Mouse (Mus musculus) small intestine, adult 2 months (tissue): ENCODE results near the gene Crtc2. TPM values are rescaled to one million over a fixed set of nuclear protein-coding genes. Genes with fewer than 3 reads are reported as not detected.

Source experiments
- H3K27ac ChIP-seq: fragments of 200-500 bp; 2 replicates; pipeline ENCODE4 v1.5.1; 2012; ENCODE audit warnings: low read depth, low read length, control low read depth, inconsistent platforms; ENCODE audit not compliant: insufficient read depth
- H3K27me3 ChIP-seq: fragments of 200-500 bp; 2 replicates; pipeline ENCODE4 v1.6.1; 2012; ENCODE audit warnings: mild to moderate bottlenecking, moderate library complexity, low read length, inconsistent platforms; ENCODE audit not compliant: control insufficient read depth, insufficient read depth
- H3K36me3 ChIP-seq: fragments of 200-500 bp; 2 replicates; pipeline ENCODE4 v1.6.1; 2012; ENCODE audit warnings: mild to moderate bottlenecking, low read length, control low read depth, inconsistent platforms; ENCODE audit not compliant: control insufficient read depth, insufficient read depth
- H3K4me1 ChIP-seq: fragments of 200-500 bp; 2 replicates; pipeline ENCODE4 v1.6.1; 2012; ENCODE audit warnings: low read length, inconsistent platforms, mixed read lengths; ENCODE audit not compliant: control insufficient read depth, insufficient read depth, insufficient read length
- H3K4me3 ChIP-seq: fragments of 200-500 bp; 2 replicates; pipeline ENCODE4 v1.5.1; 2012; ENCODE audit warnings: low read depth, mild to moderate bottlenecking, control low read depth, inconsistent platforms, low read length, moderate library complexity
- CTCF ChIP-seq: fragments of 200-500 bp; IDR thresholded peaks from 2 replicates; pipeline ENCODE4 v1.5.1; 2012; ENCODE audit warnings: low read depth, mild to moderate bottlenecking, control low read depth, inconsistent platforms, low read length, moderate library complexity, mixed read lengths; ENCODE audit not compliant: insufficient replicate concordance, insufficient read length; ENCODE audit errors: extremely low read depth
- POLR2A ChIP-seq: fragments of 200-500 bp; IDR thresholded peaks from 2 replicates; pipeline ENCODE4 v1.6.1; 2012; ENCODE audit warnings: low read depth, mild to moderate bottlenecking, control low read depth, inconsistent platforms, low read length, moderate library complexity
- WGBS: fragments of 180-500 bp; shearing (Covaris S2); methylation state at CpG from one replicate; pipeline ENCODE4 v1.1.7; 2018; 5-methylcytosine and 5-hydroxymethylcytosine counted together
- polyA plus RNA-seq: library from polyadenylated mRNA; depleted of rRNA; stranded (reverse); fragments of >200 nt; gene quantifications from 2 replicates; pipeline ENCODE4 v1.2.3, GENCODE M21; 2012

The Crtc2 gene
- polyA plus RNA-seq, 1 experiment, result 57.0 TPM

DNA sequence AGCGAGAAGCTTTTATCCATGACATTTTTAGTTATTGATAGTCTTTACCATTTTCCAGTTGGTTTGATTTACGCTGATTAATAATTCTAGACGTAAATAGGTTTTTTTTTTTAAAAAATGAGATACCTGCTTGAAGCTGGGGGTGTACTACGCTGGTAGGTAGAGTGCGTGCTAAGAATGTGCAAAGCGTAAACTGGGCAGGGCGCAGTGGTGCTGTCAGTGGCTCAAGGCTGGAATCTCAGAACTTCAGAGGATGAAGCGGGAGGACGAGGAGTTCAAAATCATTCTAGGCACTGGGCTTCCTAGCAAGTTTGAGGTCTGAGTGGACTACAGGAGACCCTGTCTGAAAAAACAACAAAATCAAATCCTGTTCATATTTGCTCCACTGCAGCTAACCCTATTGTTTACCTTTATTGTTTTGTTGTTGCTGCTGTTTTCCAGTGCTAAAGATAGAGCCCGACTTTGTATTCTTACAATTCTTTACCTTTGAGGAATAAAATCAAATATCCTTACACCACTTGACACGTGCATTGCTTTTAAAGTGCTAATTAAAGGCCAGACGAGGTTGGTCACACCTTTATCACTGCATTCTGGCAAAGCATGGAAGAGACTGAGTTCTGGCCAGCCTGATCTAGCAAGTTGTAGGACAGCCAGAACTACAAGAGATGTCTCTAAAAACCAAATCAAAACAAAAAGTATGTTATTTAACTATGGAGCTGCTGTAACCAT is 39.8 kb upstream of the Crtc2 start:
- peak overlapping the region; percentile 98 for H3K4me3 ChIP-seq
- H3K4me1 ChIP-seq, result peaks cover 4% of the 10 kb centered on the region
- H3K36me3 ChIP-seq, result peaks cover 23% of the 10 kb centered on the region
- WGBS, result 11% methylated on average over 12 of the region's 12 CpGs
- TF ChIP-seq CTCF (no peak), POLR2A (no peak)
- H3K27ac ChIP-seq, result no peak overlapping the region
- H3K27me3 ChIP-seq, result no peaks in the 10 kb centered on the region

DNA sequence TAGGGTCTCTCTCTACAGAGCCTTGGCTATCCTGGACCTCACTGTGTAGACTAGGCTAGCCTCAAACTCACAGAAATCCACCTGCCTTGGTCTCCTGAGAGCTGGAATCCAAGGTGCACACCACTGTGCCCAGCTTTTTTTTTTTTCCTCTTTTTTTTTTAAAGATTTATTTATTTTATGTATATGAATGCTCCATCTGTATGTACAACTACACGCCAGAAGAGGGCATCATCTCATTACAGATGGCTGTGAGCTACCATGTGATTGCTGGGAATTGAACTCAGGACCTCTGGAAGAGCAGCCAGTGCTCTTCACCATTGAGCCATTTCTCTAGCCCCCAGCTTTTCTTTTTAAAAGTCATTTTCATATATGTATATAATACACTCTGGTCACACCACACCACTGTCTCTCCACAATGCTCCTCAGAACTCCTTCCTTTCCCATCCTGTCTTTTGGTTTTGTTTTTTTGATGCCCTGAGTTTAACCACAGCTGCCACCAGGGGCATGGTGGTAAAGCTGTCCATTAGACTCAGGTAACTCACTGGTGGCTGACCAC is 38.1 kb upstream of the Crtc2 start:
- Histone ChIP-seq H3K36me3 (peaks cover 9% of the 10 kb centered on the region), H3K27me3 (no peaks in the 10 kb centered on the region), H3K27ac (no peak overlapping the region), H3K4me3 (no peak overlapping the region), H3K4me1 (peaks cover 6% of the 10 kb centered on the region)
- TF ChIP-seq POLR2A, result no peak
- TF ChIP-seq CTCF, result no peak
- WGBS, result 47% methylated on average over 1 of the region's 1 CpGs

DNA sequence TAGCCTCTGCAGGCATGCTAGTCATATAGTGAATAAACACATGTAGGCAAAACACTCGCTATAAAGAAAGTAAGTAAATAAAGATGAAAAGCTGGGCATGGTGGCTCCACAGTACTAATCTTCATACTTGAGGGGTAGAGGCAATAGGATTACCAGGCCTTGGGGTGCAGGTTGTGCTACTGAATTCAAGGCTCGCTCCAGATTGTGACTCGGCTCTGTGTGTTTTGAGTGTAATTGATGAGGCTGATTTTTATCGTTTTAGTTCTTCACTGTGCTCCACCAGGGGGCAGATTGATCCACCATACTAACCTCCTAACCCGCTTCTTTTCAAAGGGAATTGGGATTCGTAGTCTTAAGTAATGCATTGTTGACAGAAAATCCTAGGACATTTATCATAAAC is 33.9 kb upstream of the Crtc2 start:
- peak overlapping the region; percentile 74 for H3K27ac ChIP-seq
- H3K4me1 ChIP-seq, result peaks cover 2% of the 10 kb centered on the region; the same call in 1 of the 2 replicates
- WGBS, result 3% methylated on average over 6 of the region's 6 CpGs
- no peaks in the 10 kb centered on the region for H3K27me3 ChIP-seq
- TF ChIP-seq CTCF, result peak; percentile 13; the same call in 1 of the 2 replicates
- no peak for TF ChIP-seq POLR2A
- 0 out of 2 replicates have a peak, but pooled peaks cover under 1% of the 10 kb centered on the region for H3K36me3 ChIP-seq
- H3K4me3 ChIP-seq, result no peak overlapping the region

DNA sequence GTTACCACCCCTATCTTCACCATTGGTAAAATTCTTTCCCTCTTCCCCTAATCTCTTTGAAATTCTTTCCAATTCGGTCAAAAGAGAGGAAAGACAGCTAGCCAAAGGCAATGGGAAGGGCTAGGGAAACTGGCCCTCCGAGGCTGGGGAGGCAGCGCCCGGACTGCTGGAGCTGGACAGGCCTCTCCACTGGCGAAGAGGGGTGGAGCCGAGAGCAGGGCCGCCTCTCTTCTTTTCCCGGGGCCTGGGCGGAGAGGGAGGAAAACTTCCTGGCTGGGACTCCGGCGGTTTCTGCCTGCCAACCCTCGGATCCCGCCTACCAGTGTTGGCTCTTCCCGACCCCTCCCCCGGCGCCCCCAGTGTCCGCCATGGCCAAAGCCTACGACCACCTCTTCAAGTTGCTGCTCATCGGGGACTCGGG is 33.4 kb upstream of the Crtc2 start:
- Histone ChIP-seq H3K27ac (peak overlapping the region; percentile 74), H3K4me3 (peak overlapping the region; percentile 90), H3K4me1 (peaks cover 2% of the 10 kb centered on the region; the same call in 1 of the 2 replicates), H3K36me3 (0 out of 2 replicates have a peak, but pooled peaks cover 1% of the 10 kb centered on the region), H3K27me3 (no peaks in the 10 kb centered on the region)
- 1% methylated on average over 20 of the region's 20 CpGs for WGBS
- TF ChIP-seq CTCF, result peak; percentile 6; the same call in 1 of the 2 replicates
- no peak for TF ChIP-seq POLR2A

DNA sequence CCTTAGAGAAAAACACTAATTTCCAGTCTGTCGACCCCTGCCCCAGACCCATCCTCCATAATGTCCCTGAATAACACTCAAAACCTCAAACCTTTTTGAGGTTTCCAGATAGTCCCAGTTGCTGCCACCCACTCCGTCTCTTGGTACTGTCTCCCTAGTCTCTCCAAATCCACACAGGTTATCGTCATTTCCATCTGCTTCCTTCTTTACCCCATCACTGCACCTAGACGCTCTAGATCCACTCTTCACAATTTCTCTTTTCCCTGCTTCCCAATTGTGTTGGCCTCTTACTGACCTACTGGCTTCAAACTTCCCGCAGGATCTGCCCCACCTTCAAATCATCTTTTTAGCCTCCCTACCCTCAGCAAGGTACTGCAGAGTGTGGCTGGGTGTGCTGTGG is 32.8 kb upstream of the Crtc2 start:
- no peak for TF ChIP-seq CTCF
- no peak for TF ChIP-seq POLR2A
- Histone ChIP-seq H3K36me3 (0 out of 2 replicates have a peak, but pooled peaks cover 1% of the 10 kb centered on the region), H3K27me3 (no peaks in the 10 kb centered on the region), H3K4me3 (no peak overlapping the region), H3K27ac (no peak overlapping the region), H3K4me1 (peaks cover 2% of the 10 kb centered on the region; the same call in 1 of the 2 replicates)
- WGBS, result 26% methylated on average over 5 of the region's 5 CpGs

DNA sequence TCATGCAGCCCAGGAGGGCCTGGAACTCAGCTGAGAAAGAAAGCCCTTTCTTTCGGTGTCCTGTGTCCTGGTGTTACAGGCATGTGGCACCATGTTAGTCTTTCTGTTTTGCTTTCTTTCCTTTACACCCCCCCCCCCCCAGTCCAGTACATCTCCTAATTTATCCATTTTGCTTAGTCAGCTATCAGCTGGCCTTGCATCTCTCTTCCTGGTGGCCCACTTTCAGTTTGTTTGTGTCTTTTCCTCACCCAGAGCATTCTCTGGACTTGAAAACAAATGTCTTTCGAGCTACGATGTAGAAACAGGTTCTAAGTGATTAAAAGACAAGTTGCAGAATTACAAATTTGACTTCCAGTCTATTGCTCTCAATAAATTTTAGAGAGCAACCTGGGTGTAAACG is 31.5 kb upstream of the Crtc2 start:
- Histone ChIP-seq H3K4me3 (no peak overlapping the region), H3K27me3 (no peaks in the 10 kb centered on the region), H3K36me3 (0 out of 2 replicates have a peak, but pooled peaks cover 1% of the 10 kb centered on the region), H3K4me1 (peaks cover 2% of the 10 kb centered on the region; the same call in 1 of the 2 replicates), H3K27ac (no peak overlapping the region)
- WGBS, result 77% methylated on average over 4 of the region's 4 CpGs
- TF ChIP-seq CTCF, result no peak
- TF ChIP-seq POLR2A, result no peak

DNA sequence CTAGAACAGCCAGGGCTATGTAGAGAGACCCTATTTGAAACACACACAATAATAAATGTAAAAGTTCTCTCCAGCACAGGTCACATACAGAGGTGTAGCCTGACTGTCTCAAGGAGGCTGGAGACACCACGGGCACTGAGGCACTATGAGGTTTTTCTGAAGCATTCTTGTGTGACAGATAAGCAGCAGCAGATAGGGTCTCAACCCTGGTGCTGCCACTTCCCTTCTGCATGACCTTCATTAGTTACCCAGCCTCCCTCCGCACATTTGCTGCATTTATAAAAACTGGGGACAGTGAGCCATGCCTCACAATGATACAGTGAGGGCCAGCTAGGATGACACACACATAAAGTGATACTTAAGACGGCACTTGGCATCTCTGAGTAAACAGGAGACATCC is 31.0 kb upstream of the Crtc2 start:
- Histone ChIP-seq H3K27me3 (no peaks in the 10 kb centered on the region), H3K4me3 (no peak overlapping the region), H3K27ac (no peak overlapping the region), H3K36me3 (0 out of 2 replicates have a peak, but pooled peaks cover 1% of the 10 kb centered on the region), H3K4me1 (peaks cover 2% of the 10 kb centered on the region; the same call in 1 of the 2 replicates)
- TF ChIP-seq POLR2A (no peak), CTCF (no peak)
- WGBS, result 85% methylated on average over 3 of the region's 3 CpGs
